Mouse (Mus musculus): ENCODE results near the gene Bhlhe41. TPM values are rescaled to one million over a fixed set of nuclear protein-coding genes. Genes with fewer than 3 reads are reported as not detected.

Bhlhe41 gene
- polyA plus RNA-seq (2012; rRNA removed; ENCODE audit: low replicate concordance) = 2.8 and 3.7 TPM in 2 replicates

DNA sequence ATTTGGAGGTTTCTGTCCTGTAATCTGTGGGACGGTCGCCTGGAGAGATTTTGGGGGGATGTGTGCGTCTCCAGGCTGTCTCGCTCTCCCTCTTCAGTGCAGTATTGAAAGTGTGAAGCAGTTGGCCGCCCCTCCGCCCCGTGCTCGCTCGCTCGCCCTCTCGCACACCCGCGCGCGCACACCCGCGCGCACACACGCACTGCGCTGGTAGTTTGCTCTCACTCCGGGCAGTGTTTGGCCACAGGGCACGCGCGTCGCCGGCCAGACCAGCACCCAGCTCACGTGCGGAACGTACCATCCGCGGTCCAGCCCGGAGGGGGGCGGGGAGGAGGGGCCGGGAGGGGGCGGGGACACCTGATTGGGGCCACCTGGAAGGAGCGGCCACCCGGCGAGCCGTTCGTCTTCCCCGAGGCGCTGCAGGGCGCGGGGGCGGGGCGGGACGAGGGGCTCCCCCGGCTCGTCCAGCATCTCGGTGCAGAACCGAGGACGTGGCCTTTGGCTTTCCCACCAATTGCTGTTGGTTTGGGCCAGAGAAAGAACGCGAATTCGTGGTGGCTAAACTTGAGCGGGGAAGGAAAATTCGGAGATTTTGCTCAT lies at the start of gene Bhlhe41:
Gene Bhlhe41 (minus strand): TSS at position 270 of the 597 bp plus-strand sequence.

Other genes with a start within 250 kb of the Bhlhe41 start
- gene Tuba3b, start 249.8 kb downstream of the Bhlhe41 start, polyA plus RNA-seq (2012; rRNA removed; ENCODE audit: low replicate concordance) = not detected in 2 replicates
- gene Rassf8, start 118.8 kb downstream of the Bhlhe41 start, polyA plus RNA-seq (2012; rRNA removed; ENCODE audit: low replicate concordance) = 29.9 and 30.2 TPM in 2 replicates
- gene Sspn, start 66.1 kb upstream of the Bhlhe41 start, polyA plus RNA-seq (2012; rRNA removed; ENCODE audit: low replicate concordance) = 15.4 and 23.1 TPM in 2 replicates